Mouse (Mus musculus) forebrain, embryonic 11.5 days (tissue): ENCODE data around the gene Tnrc18. TPM values are rescaled to one million over a fixed set of nuclear protein-coding genes. Genes with fewer than 3 reads are reported as not detected.
"Not testable (repeated sequence)": the region's sequence is repeated elsewhere in the genome, so short reads cannot be mapped to it uniquely, and the experiment has no call there.

Experiments
- ATAC-seq: fragments of 200-750 bp; cut with Nextera tagmentation; replicated peaks from 2 replicates; pipeline ENCODE4 v1.8.0; 2017; ENCODE audit warnings: moderate TSS enrichment; ENCODE audit not compliant: low FRiP score
- DNase-seq: peaks from one replicate; pipeline ENCODE4 v3.0.0-alpha.2; 2017; ENCODE audit warnings: low spot score
- H3K27ac ChIP-seq: fragments of 300-500 bp; sonication (generic); 2 replicates; pipeline ENCODE4 v1.5.1; 2014; ENCODE audit warnings: low read depth, low read length
- H3K27me3 ChIP-seq: fragments of 300-500 bp; sonication (generic); 2 replicates; pipeline ENCODE4 v1.6.1; 2014; ENCODE audit warnings: mild to moderate bottlenecking, low read length, mixed read lengths; ENCODE audit not compliant: control insufficient read depth, insufficient read depth
- H3K36me3 ChIP-seq: fragments of 300-500 bp; sonication (generic); 2 replicates; pipeline ENCODE4 v1.6.1; 2014; ENCODE audit warnings: mild to moderate bottlenecking, low read length, moderate library complexity, mixed read lengths; ENCODE audit not compliant: control insufficient read depth, insufficient read depth
- H3K4me1 ChIP-seq: fragments of 300-500 bp; sonication (generic); replicated peaks from 2 replicates; pipeline ENCODE4 v1.6.1; 2014; ENCODE audit warnings: low read length, mixed read lengths; ENCODE audit not compliant: control insufficient read depth, insufficient read depth
- H3K4me2 ChIP-seq: fragments of 300-500 bp; sonication (generic); 2 replicates; pipeline ENCODE4 v1.6.1; 2014; ENCODE audit warnings: low read depth, mild to moderate bottlenecking, low read length, moderate library complexity, mixed read lengths; ENCODE audit not compliant: severe bottlenecking
- H3K4me3 ChIP-seq: fragments of 300-500 bp; sonication (generic); 2 replicates; pipeline ENCODE4 v1.5.1; 2014; ENCODE audit warnings: low read depth, low read length
- H3K9ac ChIP-seq: fragments of 300-500 bp; sonication (generic); 2 replicates; pipeline ENCODE4 v1.6.1; 2014; ENCODE audit warnings: low read length
- H3K9me3 ChIP-seq: fragments of 300-500 bp; sonication (generic); 2 replicates; pipeline ENCODE4 v1.6.1; 2016; ENCODE audit warnings: low read length, mixed read lengths; ENCODE audit not compliant: control insufficient read depth
- WGBS: fragments of 180-500 bp; shearing (Covaris S2); extraction: QIAGEN DNeasy Blood & Tissue Kit; methylation state at CpG from one replicate; pipeline ENCODE4 v1.1.7; 2014; 5-methylcytosine and 5-hydroxymethylcytosine counted together
- polyA plus RNA-seq: library from polyadenylated mRNA; unstranded; fragments of >200 nt; fragmentation: Nextera tagmentation; extraction: Ambion mirVana; gene quantifications from 2 replicates; pipeline ENCODE4 v1.2.1, GENCODE M21; 2014

Gene Tnrc18
- polyA plus RNA-seq, 1 experiment from 2014 or later: 55.2 TPM

DNA sequence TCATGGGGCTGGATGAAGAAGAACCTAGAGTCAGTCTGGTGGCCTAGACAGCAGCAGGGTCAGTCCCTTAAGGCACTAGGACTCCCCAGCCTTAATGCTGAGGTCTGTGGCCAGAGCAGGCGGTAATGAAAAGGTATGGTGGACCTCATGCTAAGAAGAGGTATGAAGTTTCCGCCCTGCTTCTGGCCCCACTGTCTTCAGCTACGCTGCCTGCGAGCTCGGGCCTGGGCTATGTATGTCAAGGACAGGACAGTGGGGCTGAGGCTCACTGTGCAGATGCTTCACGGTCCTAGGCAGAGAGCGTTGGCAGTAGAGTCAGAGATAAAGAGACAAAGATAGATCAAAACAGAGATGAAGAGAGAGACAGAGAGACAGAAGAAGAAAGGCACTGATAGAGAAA lies 31.4 kb upstream of the Tnrc18 start:
- H3K4me3 ChIP-seq: no peak overlapping the region
- no peaks in the 10 kb centered on the region for H3K4me1 ChIP-seq
- H3K4me2 ChIP-seq: no peak overlapping the region
- H3K9ac ChIP-seq: no peak overlapping the region
- H3K27ac ChIP-seq: no peak overlapping the region
- WGBS: 93% methylated on average over 7 of the region's 7 CpGs
- no peaks in the 10 kb centered on the region for H3K27me3 ChIP-seq
- DNase-seq (no peak), ATAC-seq (no peak)
- H3K36me3 ChIP-seq: no peaks in the 10 kb centered on the region
- H3K9me3 ChIP-seq: no peaks in the 10 kb centered on the region

DNA sequence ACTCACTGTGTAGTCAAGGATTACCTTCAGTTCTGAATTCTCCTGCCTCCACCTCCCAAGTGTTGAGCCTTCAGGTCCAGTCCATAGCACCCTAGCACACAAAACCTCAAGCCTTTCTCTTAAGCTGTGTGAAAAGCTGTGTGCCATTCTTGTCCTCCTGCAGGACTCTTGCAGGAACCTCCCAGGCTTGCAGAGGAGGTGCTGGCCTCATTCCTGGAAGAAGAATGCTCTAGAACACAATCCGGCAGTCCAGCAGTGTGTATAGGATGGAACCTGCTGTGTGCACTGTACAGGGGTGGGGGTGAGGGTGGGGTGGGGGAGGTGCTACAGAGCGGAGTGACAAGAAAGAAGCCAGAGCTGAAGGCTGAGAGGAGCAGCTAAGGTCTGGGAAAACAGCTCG lies 30.7 kb upstream of the Tnrc18 start:
- ATAC-seq (no peak), DNase-seq (no peak)
- Histone ChIP-seq H3K4me1 (no peaks in the 10 kb centered on the region), H3K27me3 (no peaks in the 10 kb centered on the region), H3K4me2 (no peak overlapping the region), H3K4me3 (no peak overlapping the region), H3K9me3 (no peaks in the 10 kb centered on the region), H3K36me3 (no peaks in the 10 kb centered on the region), H3K9ac (no peak overlapping the region), H3K27ac (no peak overlapping the region)
- 80% methylated on average over 3 of the region's 3 CpGs for WGBS

DNA sequence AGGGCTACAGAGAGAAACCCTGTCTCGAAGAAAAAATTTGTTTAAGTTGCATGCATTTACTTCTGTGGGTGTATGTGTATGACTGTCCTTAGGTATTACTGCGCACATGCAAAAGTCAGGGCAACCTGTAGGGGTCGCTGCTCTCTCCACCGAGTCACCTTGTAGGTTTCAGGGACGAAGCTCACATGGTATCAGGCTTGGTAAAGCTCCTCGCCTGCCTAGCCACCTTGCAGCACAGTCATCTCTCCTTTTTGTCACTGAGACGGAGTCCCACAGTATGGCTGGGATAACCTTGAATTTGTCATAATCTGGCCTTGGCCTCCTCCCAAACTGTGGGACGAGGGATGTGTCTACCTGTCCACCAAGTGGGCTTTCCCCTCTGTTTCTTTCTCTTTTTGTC lies 27.0 kb upstream of the Tnrc18 start:
- Histone ChIP-seq H3K4me1 (no peaks in the 10 kb centered on the region; the same call in 1 of the 2 replicates), H3K27me3 (no peaks in the 10 kb centered on the region), H3K4me3 (no peak overlapping the region), H3K27ac (no peak overlapping the region), H3K4me2 (no peak overlapping the region), H3K9me3 (no peaks in the 10 kb centered on the region), H3K36me3 (no peaks in the 10 kb centered on the region), H3K9ac (no peak overlapping the region)
- DNase-seq: no peak
- no peak for ATAC-seq
- 57% methylated on average over 8 of the region's 8 CpGs for WGBS

DNA sequence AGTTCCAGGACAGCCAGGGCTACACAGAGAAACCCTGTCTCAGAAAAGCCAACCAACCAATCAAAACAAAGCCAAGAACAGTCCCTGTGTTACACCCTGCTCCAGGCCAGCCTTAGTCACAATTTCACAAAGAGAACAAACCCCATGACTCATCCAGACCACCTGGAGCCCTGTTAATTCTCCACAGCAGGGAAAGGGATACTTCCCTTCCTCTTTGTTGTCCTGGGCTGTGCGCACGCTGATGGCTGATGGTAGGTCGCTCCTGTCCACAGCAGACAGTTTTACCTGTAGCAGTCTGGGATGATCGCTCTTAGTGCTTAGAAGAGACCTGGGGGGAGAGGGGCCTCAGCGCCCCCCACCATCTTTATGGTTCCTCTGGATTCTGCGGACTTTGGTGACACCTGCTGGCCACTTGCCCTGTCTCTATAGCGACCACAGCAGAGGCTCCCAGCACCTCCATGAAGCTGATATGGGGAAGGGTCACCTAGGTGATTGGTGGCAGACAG lies 24.7 kb upstream of the Tnrc18 start:
- DNase-seq (peak; percentile 64), ATAC-seq (peak; percentile 69)
- Histone ChIP-seq H3K36me3 (no peaks in the 10 kb centered on the region), H3K4me1 (no peaks in the 10 kb centered on the region; the same call in 1 of the 2 replicates), H3K27ac (no peak overlapping the region), H3K27me3 (no peaks in the 10 kb centered on the region), H3K4me3 (no peak overlapping the region), H3K9ac (no peak overlapping the region), H3K4me2 (no peak overlapping the region), H3K9me3 (no peaks in the 10 kb centered on the region)
- 22% methylated on average over 7 of the region's 7 CpGs for whole genome bisulfite sequencing

DNA sequence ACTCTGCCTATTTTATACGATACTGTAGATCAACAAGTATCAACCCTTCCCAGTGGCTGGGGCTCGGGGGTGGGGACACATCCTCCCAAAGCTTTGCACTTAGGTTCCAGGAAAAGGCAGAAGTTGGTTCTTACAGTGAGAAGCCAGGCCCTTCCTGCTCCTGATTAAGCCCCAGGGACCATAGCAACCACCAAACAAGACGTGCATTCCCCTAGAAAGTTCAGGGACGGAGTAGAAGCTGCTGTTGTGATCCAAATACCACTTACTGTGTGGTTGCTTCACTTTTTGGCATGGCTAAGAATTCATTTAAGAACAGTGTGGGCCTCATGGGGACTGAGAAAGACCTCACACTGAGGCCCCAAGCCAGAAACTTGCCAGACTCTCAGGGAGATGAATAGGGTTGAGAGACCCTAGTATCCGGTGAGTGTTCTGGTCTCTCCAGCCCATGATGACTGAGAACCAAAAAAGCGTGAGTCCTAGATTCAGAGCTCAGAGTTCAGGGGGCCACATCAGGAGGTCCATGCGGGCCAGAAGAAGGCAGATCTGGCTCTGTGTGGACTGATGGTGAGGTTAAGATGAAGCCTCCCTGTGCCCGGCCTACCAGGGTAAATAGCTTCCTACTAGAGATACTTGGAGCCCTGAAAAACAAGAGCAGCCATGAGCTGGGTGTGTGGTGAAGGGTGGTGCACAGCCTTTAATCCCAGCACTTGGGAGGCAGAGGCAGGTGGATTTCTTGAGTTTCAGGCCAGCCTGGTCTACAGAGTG lies 24.1 kb upstream of the Tnrc18 start:
- H3K9me3 ChIP-seq: no peaks in the 10 kb centered on the region
- no peaks in the 10 kb centered on the region; the same call in 1 of the 2 replicates for H3K4me1 ChIP-seq
- no peaks in the 10 kb centered on the region for H3K27me3 ChIP-seq
- H3K36me3 ChIP-seq: no peaks in the 10 kb centered on the region
- no peak for ATAC-seq
- H3K9ac ChIP-seq: no peak overlapping the region
- DNase-seq: no peak
- H3K4me3 ChIP-seq: no peak overlapping the region
- 83% methylated on average over 8 of the region's 8 CpGs for WGBS
- H3K4me2 ChIP-seq: no peak overlapping the region
- H3K27ac ChIP-seq: no peak overlapping the region

DNA sequence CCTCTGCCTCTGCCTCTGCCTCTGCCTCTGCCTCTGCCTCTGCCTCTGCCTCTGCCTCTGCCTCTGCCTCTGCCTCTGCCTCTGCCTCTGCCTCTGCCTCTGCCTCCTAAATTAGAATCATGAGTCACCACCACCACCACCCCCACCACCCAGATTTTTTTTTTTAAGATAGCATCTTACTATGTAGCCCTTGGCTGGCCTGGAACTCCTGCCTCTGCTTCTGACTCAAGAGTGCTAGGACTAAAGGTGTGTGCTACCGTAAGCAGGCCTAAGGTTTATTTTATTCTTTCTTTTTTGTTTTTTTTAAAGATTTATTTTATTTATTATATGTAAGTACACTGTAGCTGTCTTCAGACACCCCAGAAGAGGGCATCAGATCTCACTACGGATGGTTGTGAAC lies 20.0 kb upstream of the Tnrc18 start:
- DNase-seq, H3K36me3 ChIP-seq, H3K9ac ChIP-seq, H3K27me3 ChIP-seq, H3K4me3 ChIP-seq, H3K27ac ChIP-seq, H3K9me3 ChIP-seq, H3K4me1 ChIP-seq, H3K4me2 ChIP-seq, ATAC-seq: not testable (repeated sequence)
- WGBS: 92% methylated on average over 2 of the region's 2 CpGs

DNA sequence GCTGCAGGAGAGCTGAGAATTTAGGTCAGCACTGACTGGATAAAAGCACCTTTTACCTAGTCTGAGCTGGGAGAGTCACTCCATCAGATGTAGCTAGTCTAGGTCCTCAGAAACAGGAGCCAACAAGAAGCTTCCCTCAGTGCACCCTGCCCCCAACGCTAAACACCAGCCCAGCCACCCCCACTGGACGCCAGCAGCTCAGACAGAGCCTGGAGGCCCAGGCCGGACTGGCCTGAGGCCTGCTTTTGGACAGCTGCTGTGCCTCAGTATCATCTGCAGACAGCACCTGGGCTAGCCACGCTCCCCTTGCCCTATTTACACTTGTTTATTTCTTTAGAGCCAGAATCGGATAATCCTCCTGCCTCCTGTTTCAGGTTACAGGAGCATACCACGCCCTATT lies 19.4 kb upstream of the Tnrc18 start:
- no peak overlapping the region for H3K27ac ChIP-seq
- H3K4me1 ChIP-seq: no peaks in the 10 kb centered on the region; the same call in 1 of the 2 replicates
- no peak for ATAC-seq
- H3K27me3 ChIP-seq: no peaks in the 10 kb centered on the region
- H3K4me2 ChIP-seq: no peak overlapping the region
- no peak overlapping the region for H3K4me3 ChIP-seq
- H3K36me3 ChIP-seq: no peaks in the 10 kb centered on the region
- H3K9me3 ChIP-seq: no peaks in the 10 kb centered on the region
- DNase-seq: no peak
- 76% methylated on average over 6 of the region's 6 CpGs for WGBS
- H3K9ac ChIP-seq: no peak overlapping the region

DNA sequence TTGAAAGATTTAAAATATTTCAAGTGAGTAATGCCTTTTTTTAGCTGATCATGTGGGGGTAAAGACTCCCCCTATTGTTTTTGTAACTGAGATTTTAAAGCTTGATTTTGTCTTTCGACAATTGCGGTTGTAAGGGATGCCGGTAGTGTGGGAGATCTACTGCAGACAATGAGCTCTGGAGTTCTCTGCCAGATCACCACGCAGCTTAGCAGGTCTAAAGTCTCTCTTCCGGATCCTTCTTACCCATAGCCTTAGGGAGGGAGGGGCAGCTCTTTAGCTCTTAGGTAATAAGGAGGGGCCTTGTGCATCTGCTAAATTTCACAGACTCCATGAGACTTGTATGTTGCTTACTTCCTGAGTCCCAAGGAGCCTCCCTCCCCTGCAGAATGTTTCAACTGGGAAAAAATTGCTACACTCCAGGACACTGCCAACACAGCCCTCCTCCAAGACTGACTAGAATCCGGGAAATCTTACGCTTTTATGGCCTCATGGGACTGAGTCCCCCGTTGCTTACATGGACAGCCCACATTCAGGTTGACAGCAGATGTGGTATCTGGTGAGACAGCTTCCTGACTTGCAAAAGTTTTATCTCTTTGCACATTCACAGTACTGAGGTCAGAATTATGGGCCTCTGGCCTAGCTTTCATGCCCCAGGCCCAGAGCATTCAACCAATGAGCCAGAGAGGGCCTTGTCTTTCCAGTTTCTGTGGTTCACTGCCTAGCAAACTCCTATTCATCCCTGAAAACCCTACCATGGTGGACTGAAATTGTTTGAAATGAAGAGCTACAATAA lies 16.4 kb upstream of the Tnrc18 start:
- no peaks in the 10 kb centered on the region for H3K9me3 ChIP-seq
- no peak for ATAC-seq
- no peaks in the 10 kb centered on the region for H3K4me1 ChIP-seq
- DNase-seq: no peak
- no peaks in the 10 kb centered on the region for H3K27me3 ChIP-seq
- no peak overlapping the region for H3K9ac ChIP-seq
- no peak overlapping the region for H3K27ac ChIP-seq
- H3K36me3 ChIP-seq: no peaks in the 10 kb centered on the region
- WGBS: 77% methylated on average over 8 of the region's 8 CpGs
- H3K4me3 ChIP-seq: no peak overlapping the region
- H3K4me2 ChIP-seq: no peak overlapping the region
